Mouse (Mus musculus): Measurements from ENCODE around the gene Tcerg1l. TPM values are rescaled to one million over a fixed set of nuclear protein-coding genes. Genes with fewer than 3 reads are reported as not detected.

Gene Tcerg1l
- total and polyA plus RNA-seq, 3 experiments: not detected

GRCm38 (mm10) chr7:138400506-138401272, 3.2 kb upstream of the Tcerg1l start:
- TF ChIP-seq USF2 (IDR thresholded peaks at IDR 0.05; ENCODE audit: borderline replicate concordance in 1 of 2, insufficient read depth in 1 of 2, low read depth in 1 of 2, low read length in 2 of 2) (no peak), TAL1 (IDR thresholded peaks at IDR 0.05; ENCODE audit: low read length) (no peak), ELF1 (IDR thresholded peaks at IDR 0.05; ENCODE audit: low read depth, low read length) (no peak), EP300 (IDR thresholded peaks at IDR 0.05; ENCODE audit: low read depth in 1 of 2, low read length in 2 of 2) (no peak), ETS1 (IDR thresholded peaks at IDR 0.05; ENCODE audit: low read depth, low read length) (no peak), TBP (IDR thresholded peaks at IDR 0.05; ENCODE audit: low read depth, low read length) (no peak), MYC (IDR thresholded peaks at IDR 0.05; ENCODE audit: low read depth, low read length) (no peak), RAD21 (IDR thresholded peaks at IDR 0.05; ENCODE audit: low read depth, low read length) (no peak), CHD1 (IDR thresholded peaks at IDR 0.05; ENCODE audit: low read depth, low read length) (no peak), POLR2A (IDR thresholded peaks at IDR 0.05; ENCODE audit: control insufficient read depth in 1 of 2, insufficient read depth in 1 of 2, low read depth in 1 of 2, low read length in 2 of 2, poor library complexity in 1 of 2) (no peak), JUND (IDR thresholded peaks at IDR 0.05; ENCODE audit: low read depth, low read length) (no peak), MAZ (IDR thresholded peaks at IDR 0.05; ENCODE audit: low read depth, low read length) (no peak), SMC3 (IDR thresholded peaks at IDR 0.05; ENCODE audit: low read depth, low read length) (no peak), TCF12 (IDR thresholded peaks at IDR 0.05; ENCODE audit: low read depth, low read length) (no peak), ZNF384 (IDR thresholded peaks at IDR 0.05; ENCODE audit: low read depth, low read length) (no peak), GATA1 (IDR thresholded peaks at IDR 0.05; ENCODE audit: low read depth, low read length) (no peak), ZMIZ1 (IDR thresholded peaks at IDR 0.05; ENCODE audit: low read depth, low read length) (no peak)
- DNase-seq (ENCODE audit: low read depth, low spot score): no peak
- no peaks in the 10 kb centered on the region for H3K36me3 ChIP-seq (ENCODE audit: control insufficient read depth in 1 of 2, insufficient read depth in 2 of 2, low read length in 2 of 2)
- no peaks in the 10 kb centered on the region for H3K4me1 ChIP-seq (ENCODE audit: control insufficient read depth in 1 of 2, insufficient read depth in 2 of 2, low read length in 2 of 2)
- H3K4me3 ChIP-seq (ENCODE audit: control insufficient read depth in 1 of 2, insufficient read depth in 1 of 2, low read depth in 2 of 2, low read length in 2 of 2): no peak overlapping the region
- H3K9me3 ChIP-seq (replicated peaks; ENCODE audit: insufficient read depth, low read length): no peaks in the 10 kb centered on the region
- H3K79me2 ChIP-seq (ENCODE audit: control insufficient read depth, insufficient read depth, low read length, poor library complexity): no peaks in the 10 kb centered on the region
- H3K27me3 ChIP-seq (ENCODE audit: control insufficient read depth in 1 of 2, insufficient read depth in 2 of 2, low read length in 2 of 2): no peaks in the 10 kb centered on the region
- no peak overlapping the region for H3K27ac ChIP-seq (ENCODE audit: control insufficient read depth, low read depth, low read length)
- H3K9ac ChIP-seq (ENCODE audit: control insufficient read depth, low read depth, low read length, poor library complexity, severe bottlenecking): no peak overlapping the region

- DNase-seq (ENCODE audit: low read depth, low spot score): no peak
- Histone ChIP-seq H3K36me3 (ENCODE audit: control insufficient read depth in 1 of 2, insufficient read depth in 2 of 2, low read length in 2 of 2) (no peaks in the 10 kb centered on the region), H3K4me1 (ENCODE audit: control insufficient read depth in 1 of 2, insufficient read depth in 2 of 2, low read length in 2 of 2) (no peaks in the 10 kb centered on the region), H3K9ac (ENCODE audit: control insufficient read depth, low read depth, low read length, poor library complexity, severe bottlenecking) (no peak overlapping the region), H3K9me3 (replicated peaks; ENCODE audit: insufficient read depth, low read length) (no peaks in the 10 kb centered on the region), H3K4me3 (ENCODE audit: control insufficient read depth in 1 of 2, insufficient read depth in 1 of 2, low read depth in 2 of 2, low read length in 2 of 2) (no peak overlapping the region), H3K79me2 (ENCODE audit: control insufficient read depth, insufficient read depth, low read length, poor library complexity) (no peaks in the 10 kb centered on the region), H3K27ac (ENCODE audit: control insufficient read depth, low read depth, low read length) (no peak overlapping the region), H3K27me3 (ENCODE audit: control insufficient read depth in 1 of 2, insufficient read depth in 2 of 2, low read length in 2 of 2) (no peaks in the 10 kb centered on the region)
- TF ChIP-seq POLR2AphosphoS5 (IDR thresholded peaks at IDR 0.05; ENCODE audit: borderline replicate concordance, low read depth, low read length) (no peak), RCOR1 (IDR thresholded peaks at IDR 0.05; ENCODE audit: low read depth, low read length) (no peak), MAZ (IDR thresholded peaks at IDR 0.05; ENCODE audit: low read depth, low read length) (no peak), ZMIZ1 (IDR thresholded peaks at IDR 0.05; ENCODE audit: low read depth, low read length) (no peak), USF1 (IDR thresholded peaks at IDR 0.05; ENCODE audit: low read depth, low read length) (no peak), ZKSCAN1 (IDR thresholded peaks at IDR 0.05; ENCODE audit: low read depth, low read length) (no peak), POLR2A (IDR thresholded peaks at IDR 0.05; ENCODE audit: control insufficient read depth in 1 of 2, insufficient read depth in 1 of 2, low read depth in 1 of 2, low read length in 2 of 2, poor library complexity in 1 of 2) (no peak), MYB (IDR thresholded peaks at IDR 0.05; ENCODE audit: low read depth, low read length) (no peak), NRF1 (IDR thresholded peaks at IDR 0.05; ENCODE audit: insufficient read depth, low read depth, low read length, poor library complexity, severe bottlenecking) (no peak), GATA1 (IDR thresholded peaks at IDR 0.05; ENCODE audit: low read depth, low read length) (no peak), MEF2A (IDR thresholded peaks at IDR 0.05; ENCODE audit: extremely low read depth, insufficient replicate concordance, low read depth, low read length, poor library complexity, severe bottlenecking) (no peak), RAD21 (IDR thresholded peaks at IDR 0.05; ENCODE audit: low read depth, low read length) (no peak), CTCF (IDR thresholded peaks at IDR 0.05 in 2 of 3, conservative IDR thresholded peaks at IDR 0.05 in 1 of 3; ENCODE audit: control insufficient read depth in 1 of 3, insufficient read depth in 1 of 3, low read depth in 2 of 3, low read length in 3 of 3, poor library complexity in 1 of 3, severe bottlenecking in 1 of 3) (no peak), USF2 (IDR thresholded peaks at IDR 0.05; ENCODE audit: borderline replicate concordance in 1 of 2, insufficient read depth in 1 of 2, low read depth in 1 of 2, low read length in 2 of 2) (no peak)
These were observed 758 bp upstream of the Tcerg1l start for GRCm38 (mm10) chr7:138398182-138398793.
